Comparison of ENCODE assay signal across 29 mouse cellular contexts in genomic region chr9:48832473-48833100, GRCm38 (mm10). TPM values are rescaled to one million over a fixed set of nuclear protein-coding genes. Genes with fewer than 3 reads are reported as not detected.
DNase-seq lines count a peak whose midpoint lies in the region; ATAC-seq and TF ChIP-seq lines count a peak whose summit lies in the region.
"Had no signal": no experiment of that assay in that cellular context is flagged by ENCODE, and none has a peak within 500 bp of the region (broad histone marks: within the 10 kb centered on the region; RNA-seq: fewer than 3 reads in every experiment).

No protein-coding gene starts in this region.

- H3K36me3 ChIP-seq in heart, adult 2 months (ENCODE audit: control insufficient read depth, insufficient read depth, low read length): peaks cover 45% of the 10 kb centered on the region
- no peaks in the 10 kb centered on the region for H3K36me3 ChIP-seq in heart, embryonic 12.5 days
- H3K36me3 ChIP-seq in liver, adult 2 months (ENCODE audit: control insufficient read depth, insufficient read depth, low read length): peaks cover 26% of the 10 kb centered on the region
- H3K36me3 ChIP-seq in liver, embryonic 11.5 days (ENCODE audit: control insufficient read depth, insufficient read depth, low read length): no peaks in the 10 kb centered on the region
- H3K36me3 ChIP-seq: forebrain, embryonic 12.5 days; intestine, embryonic 15.5 days had no signal

- H3K27ac ChIP-seq in heart, adult 2 months: no peak overlapping the region
- no peak overlapping the region for H3K27ac ChIP-seq in heart, embryonic 12.5 days (ENCODE audit: poor library complexity, severe bottlenecking)
- H3K27ac ChIP-seq in liver, adult 2 months (replicated peaks; ENCODE audit: insufficient read depth, low read depth, low read length): no peak overlapping the region
- H3K27ac ChIP-seq in liver, embryonic 11.5 days (ENCODE audit: low read depth, low read length): no peak overlapping the region
- H3K27ac ChIP-seq: forebrain, embryonic 12.5 days; heart, embryonic 10.5 days; intestine, embryonic 15.5 days; lung, embryonic 15.5 days; neural tube, embryonic 12.5 days; stomach, postnatal 0 days had no signal

- TF ChIP-seq CTCF in heart, adult 2 months (IDR thresholded peaks at IDR 0.05): no peak
- TF ChIP-seq CTCF in liver, adult 2 months (IDR thresholded peaks at IDR 0.05; ENCODE audit: low read depth, low read length): no peak

- WGBS in heart, adult 2 months: 86% methylated on average over 20 of the region's 20 CpGs
- 79% methylated on average over 20 of the region's 20 CpGs for WGBS in heart, embryonic 12.5 days
- WGBS in liver, adult 2 months: 93% methylated on average over 20 of the region's 20 CpGs
- 89% methylated on average over 20 of the region's 20 CpGs for WGBS in liver, embryonic 11.5 days

- DNase-seq in heart, adult 2 months: peak; percentile 19 to 34
- peak; percentile 26 for DNase-seq in liver, adult 2 months (ENCODE audit: extremely low read depth, low read depth, low spot score)
- DNase-seq in liver, embryonic 11.5 days (ENCODE audit: low spot score): no peak
- peak; percentile 15 for DNase-seq in urinary bladder, adult 2 months (ENCODE audit: low spot score)
- no peak for DNase-seq in urinary bladder, postnatal 14 days (ENCODE audit: low spot score)
- DNase-seq: adrenal gland, adult 2 months; adrenal gland, postnatal 36 days; B cell, adult 2 months; cerebellum, adult 18-20 months; cerebellum, postnatal 10 days; forebrain, postnatal 0 days; kidney, adult 2 months; kidney, postnatal 36 days; layer of hippocampus, postnatal 36 days; liver; lung, postnatal 36 days; right cerebral cortex, postnatal 4 days; thymus, adult 2 months; thymus, postnatal 36 days had no signal

- intact Hi-C loops in heart, adult 2 months (cut with DNase I): no loop called here

- TF ChIP-seq EP300 in heart, adult 2 months (IDR thresholded peaks at IDR 0.05; ENCODE audit: insufficient read depth, low read depth, low read length): no peak

- no peak overlapping the region for H3K9ac ChIP-seq in heart, adult 2 months (ENCODE audit: low read depth, low read length)
- H3K9ac ChIP-seq in heart, embryonic 12.5 days: no peak overlapping the region
- no peak overlapping the region for H3K9ac ChIP-seq in liver, adult 2 months (ENCODE audit: low read depth, low read length)
- no peak overlapping the region for H3K9ac ChIP-seq in liver, embryonic 11.5 days (ENCODE audit: low read depth, low read length)
- H3K9ac ChIP-seq: forebrain, embryonic 12.5 days; forebrain, postnatal 0 days; intestine, embryonic 15.5 days; lung, embryonic 15.5 days; neural tube, embryonic 12.5 days had no signal

- peaks cover 34% of the 10 kb centered on the region for H3K4me1 ChIP-seq in heart, adult 2 months (ENCODE audit: control insufficient read depth, insufficient read depth, low read length)
- peaks cover 13% of the 10 kb centered on the region for H3K4me1 ChIP-seq in heart, embryonic 12.5 days (replicated peaks)
- peaks cover 19% of the 10 kb centered on the region for H3K4me1 ChIP-seq in liver, adult 2 months (ENCODE audit: control insufficient read depth, insufficient read depth, low read length)
- H3K4me1 ChIP-seq in liver, embryonic 11.5 days (replicated peaks; ENCODE audit: control insufficient read depth, insufficient read depth, low read length): peaks cover 14% of the 10 kb centered on the region

- H3K27me3 ChIP-seq in heart, adult 2 months (ENCODE audit: control insufficient read depth, insufficient read depth, low read length): no peaks in the 10 kb centered on the region
- peaks cover 69% of the 10 kb centered on the region for H3K27me3 ChIP-seq in heart, embryonic 12.5 days (replicated peaks)
- no peaks in the 10 kb centered on the region for H3K27me3 ChIP-seq in liver, adult 2 months (ENCODE audit: control insufficient read depth, insufficient read depth, low read length)
- H3K27me3 ChIP-seq in liver, embryonic 11.5 days (replicated peaks; ENCODE audit: control insufficient read depth, insufficient read depth, low read length): peaks cover 88% of the 10 kb centered on the region

- no peaks in the 10 kb centered on the region for H3K9me3 ChIP-seq in heart, embryonic 12.5 days (replicated peaks)
- H3K9me3 ChIP-seq in liver, embryonic 11.5 days (ENCODE audit: control insufficient read depth, low read length): no peaks in the 10 kb centered on the region
- H3K9me3 ChIP-seq: forebrain, embryonic 12.5 days; heart, embryonic 10.5 days; intestine, embryonic 15.5 days; lung, embryonic 15.5 days; neural tube, embryonic 12.5 days had no signal

- peaks cover 6% of the 10 kb centered on the region for H3K79me2 ChIP-seq in heart, adult 2 months (replicated peaks; ENCODE audit: control insufficient read depth, insufficient read depth, low read length)
- peaks cover 57% of the 10 kb centered on the region for H3K79me2 ChIP-seq in liver, adult 2 months (ENCODE audit: control insufficient read depth, insufficient read depth, low read length)

- H3K4me3 ChIP-seq in heart, adult 2 months: no peak overlapping the region
- no peak overlapping the region for H3K4me3 ChIP-seq in heart, embryonic 12.5 days
- H3K4me3 ChIP-seq in liver, adult 2 months (ENCODE audit: insufficient read depth, low read depth, low read length): no peak overlapping the region
- H3K4me3 ChIP-seq in liver, embryonic 11.5 days (ENCODE audit: low read depth, low read length): no peak overlapping the region
- H3K4me3 ChIP-seq: forebrain, embryonic 12.5 days; heart, embryonic 10.5 days; intestine, embryonic 15.5 days; lung, embryonic 15.5 days; neural tube, embryonic 12.5 days had no signal

- H3K4me2 ChIP-seq in heart, embryonic 12.5 days: no peak overlapping the region
- no peak overlapping the region for H3K4me2 ChIP-seq in liver, embryonic 11.5 days
- H3K4me2 ChIP-seq: forebrain, embryonic 12.5 days; intestine, embryonic 15.5 days; lung, embryonic 15.5 days had no signal

- ATAC-seq in heart, embryonic 12.5 days (ENCODE audit: insufficient number of reproducible peaks, low FRiP score): no peak
- no peak for ATAC-seq in liver, embryonic 11.5 days (replicated peaks; ENCODE audit: low FRiP score)
- ATAC-seq: activated CD4-positive, CD25-positive, alpha-beta regulatory T cell, adult 4 months; forebrain, postnatal 0 days; hindbrain, embryonic 16.5 days; intestine, embryonic 15.5 days; midbrain, embryonic 16.5 days had no signal

- TF ChIP-seq POLR2A in heart, adult 2 months (IDR thresholded peaks at IDR 0.05; ENCODE audit: insufficient read depth, low read depth, low read length): no peak
- no peak for TF ChIP-seq POLR2A in liver, adult 2 months (IDR thresholded peaks at IDR 0.05; ENCODE audit: extremely low read depth, insufficient read depth, low read length)

RNA-seq across cellular contexts. Expression of gene Zbtb16, which starts 3.4 kb away (rescaled TPM):
- 100 to 1,000 TPM; 149 to 150 TPM for total RNA-seq in heart, adult 2 months (2021)
- 15.7 and 23.7 TPM in 2 replicates for polyA plus RNA-seq in heart, adult 2 months (2012; rRNA removed)
- polyA plus RNA-seq in heart, embryonic 12.5 days (2016; fragmentation: Nextera tagmentation; extraction: Ambion mirVana): 0.85 and 1.00 TPM in 2 replicates
- total RNA-seq in liver, adult 2 months (2014; rRNA removed): 19.3 and 24.2 TPM in 2 replicates
- 5.3 and 7.2 TPM in 2 replicates for polyA plus RNA-seq in liver, adult 2 months (2012; rRNA removed)
- polyA plus RNA-seq in liver, embryonic 11.5 days (2014; fragmentation: Nextera tagmentation; extraction: Ambion mirVana): 2.3 and 2.8 TPM in 2 replicates
- polyA plus RNA-seq in urinary bladder, adult 2 months (2012; rRNA removed): 7.4 and 21.3 TPM in 2 replicates
- polyA plus RNA-seq: activated CD4-positive, CD25-positive, alpha-beta regulatory T cell, adult 4 months had no signal

Comparison
In these comparisons a context has a peak if more than half of its experiments do, and no peak if none do; other contexts are left out.
1. DNase-seq: peak in heart, adult 2 months (2 of 2), liver, adult 2 months (single experiment) and urinary bladder, adult 2 months (single experiment); none in liver, embryonic 11.5 days (single experiment) and urinary bladder, postnatal 14 days (single experiment).